Mouse (Mus musculus) olfactory bulb, adult 2 months (tissue): Measurements from ENCODE around the gene Trim7. TPM values are rescaled to one million over a fixed set of nuclear protein-coding genes. Genes with fewer than 3 reads are reported as not detected.

ENCODE experiments used
- H3K27ac ChIP-seq: fragments of 200-500 bp; 2 replicates; pipeline ENCODE4 v1.5.1; 2012; ENCODE audit warnings: low read depth, low read length; ENCODE audit not compliant: insufficient read depth
- H3K4me1 ChIP-seq: fragments of 200-500 bp; 2 replicates; pipeline ENCODE4 v1.6.1; 2012; ENCODE audit warnings: low read length; ENCODE audit not compliant: control insufficient read depth, insufficient read depth
- H3K4me3 ChIP-seq: fragments of 200-500 bp; 2 replicates; pipeline ENCODE4 v1.5.1; 2012; ENCODE audit warnings: mild to moderate bottlenecking, low read depth, low read length, moderate library complexity; ENCODE audit not compliant: insufficient read depth
- CTCF ChIP-seq: fragments of 200-500 bp; IDR thresholded peaks from 2 replicates; pipeline ENCODE4 v1.5.1; 2012; ENCODE audit warnings: low read depth, mild to moderate bottlenecking, low read length, moderate library complexity; ENCODE audit not compliant: insufficient read depth
- POLR2A ChIP-seq: fragments of 200-500 bp; IDR thresholded peaks from 2 replicates; pipeline ENCODE4 v1.6.1; 2012; ENCODE audit warnings: mild to moderate bottlenecking, low read depth, low read length, moderate library complexity; ENCODE audit not compliant: insufficient read depth
- WGBS: fragments of 180-500 bp; shearing (Covaris S2); methylation state at CpG from one replicate; pipeline ENCODE4 v1.1.7; 2018; 5-methylcytosine and 5-hydroxymethylcytosine counted together
- polyA plus RNA-seq: library from polyadenylated mRNA; stranded (reverse); fragments of >200 nt; gene quantifications from 2 replicates; pipeline ENCODE4 v1.2.4, GENCODE M21; 2012; ENCODE audit warnings: low replicate concordance; ENCODE audit not compliant: missing spikeins, insufficient read depth, insufficient read length

Gene Trim7
- polyA plus RNA-seq, 1 experiment = not detected

- TF ChIP-seq CTCF = no peak
- TF ChIP-seq POLR2A = peak; percentile 51; the same call in 1 of the 2 replicates
- H3K4me1 ChIP-seq = peaks cover 7% of the 10 kb centered on the region; the same call in 1 of the 2 replicates
- under 1% methylated on average over 47 of the region's 47 CpGs for WGBS
Observed at GRCm38 (mm10) chr11:48799921-48800701, 25.8 kb upstream of the Trim7 start, which contains the start of gene Rack1. Gene Rack1 (plus strand): TSS chr11:48800332.

GRCm38 (mm10) chr11:48801831-48802772 is 23.8 kb upstream of the Trim7 start:
- 72% methylated on average over 17 of the region's 17 CpGs for WGBS
- TF ChIP-seq POLR2A (no peak), CTCF (no peak)

More at GRCm38 (mm10) chr11:48799921-48800701, 25.8 kb upstream of the Trim7 start, which contains the start of gene Rack1:
- peak within 1 kb of the TSS; percentile 98 for H3K27ac ChIP-seq
- peak within 1 kb of the TSS; percentile 61 for H3K4me3 ChIP-seq

GRCm38 (mm10) chr11:48803988-48804387 is 22.0 kb upstream of the Trim7 start:
- no peak for TF ChIP-seq POLR2A
- no peak for TF ChIP-seq CTCF
- 98% methylated on average over 2 of the region's 2 CpGs for WGBS
- Histone ChIP-seq H3K27ac (no peak overlapping the region), H3K4me3 (no peak overlapping the region), H3K4me1 (peaks cover 7% of the 10 kb centered on the region; the same call in 1 of the 2 replicates)

More at GRCm38 (mm10) chr11:48801831-48802772, 23.8 kb upstream of the Trim7 start:
- H3K4me1 ChIP-seq = peaks cover 7% of the 10 kb centered on the region; the same call in 1 of the 2 replicates
- no peak overlapping the region for H3K4me3 ChIP-seq
- H3K27ac ChIP-seq = no peak overlapping the region

GRCm38 (mm10) chr11:48804922-48805321 is 21.0 kb upstream of the Trim7 start:
- WGBS = 77% methylated on average over 2 of the region's 2 CpGs
- H3K4me1 ChIP-seq = peaks cover 7% of the 10 kb centered on the region; the same call in 1 of the 2 replicates
- no peak overlapping the region for H3K27ac ChIP-seq
- TF ChIP-seq CTCF = no peak
- no peak for TF ChIP-seq POLR2A
- H3K4me3 ChIP-seq = no peak overlapping the region

GRCm38 (mm10) chr11:48806856-48807562 is 18.9 kb upstream of the Trim7 start:
- no peak for TF ChIP-seq CTCF
- no peak for TF ChIP-seq POLR2A
- Histone ChIP-seq H3K27ac (no peak overlapping the region), H3K4me1 (peaks cover 4% of the 10 kb centered on the region; the same call in 1 of the 2 replicates), H3K4me3 (no peak overlapping the region)
- 57% methylated on average over 21 of the region's 21 CpGs for WGBS

GRCm38 (mm10) chr11:48807563-48808303 is 18.2 kb upstream of the Trim7 start:
- 59% methylated on average over 14 of the region's 14 CpGs for WGBS
- TF ChIP-seq POLR2A (no peak), CTCF (no peak)
- Histone ChIP-seq H3K4me1 (no peaks in the 10 kb centered on the region), H3K4me3 (no peak overlapping the region), H3K27ac (no peak overlapping the region)

GRCm38 (mm10) chr11:48808304-48808646 is 17.7 kb upstream of the Trim7 start:
- no peak overlapping the region for H3K4me3 ChIP-seq
- H3K27ac ChIP-seq = no peak overlapping the region
- TF ChIP-seq CTCF = no peak
- no peak for TF ChIP-seq POLR2A

More at GRCm38 (mm10) chr11:48808304-48808646, 17.7 kb upstream of the Trim7 start:
- no peaks in the 10 kb centered on the region for H3K4me1 ChIP-seq
